Mouse (Mus musculus) neural tube, embryonic 13.5 days (tissue): ENCODE data around the gene Itgad. TPM values are rescaled to one million over a fixed set of nuclear protein-coding genes. Genes with fewer than 3 reads are reported as not detected.

Source experiments
- ATAC-seq: fragments of 200-750 bp; cut with Nextera tagmentation; 2 replicates; pipeline ENCODE4 v1.8.0; 2017; ENCODE audit warnings: low read depth, mild to moderate bottlenecking, moderate TSS enrichment, moderate library complexity
- H3K27ac ChIP-seq: fragments of 300-500 bp; sonication (generic); replicated peaks from 2 replicates; pipeline ENCODE4 v1.5.1; 2015; ENCODE audit warnings: moderate library complexity, mild to moderate bottlenecking, inconsistent platforms
- H3K27me3 ChIP-seq: fragments of 300-500 bp; sonication (generic); 2 replicates; pipeline ENCODE4 v1.6.1; 2015; ENCODE audit warnings: mild to moderate bottlenecking, inconsistent platforms
- H3K36me3 ChIP-seq: fragments of 300-500 bp; sonication (generic); 2 replicates; pipeline ENCODE4 v1.6.1; 2015; ENCODE audit warnings: mild to moderate bottlenecking, inconsistent platforms
- H3K4me1 ChIP-seq: fragments of 300-500 bp; sonication (generic); replicated peaks from 2 replicates; pipeline ENCODE4 v1.6.1; 2015; ENCODE audit warnings: inconsistent platforms
- H3K4me2 ChIP-seq: fragments of 300-500 bp; sonication (generic); 2 replicates; pipeline ENCODE4 v1.6.1; 2015; ENCODE audit warnings: inconsistent platforms, mild to moderate bottlenecking, moderate library complexity
- H3K4me3 ChIP-seq: fragments of 300-500 bp; sonication (generic); 2 replicates; pipeline ENCODE4 v1.5.1; 2015; ENCODE audit warnings: mild to moderate bottlenecking, inconsistent platforms
- H3K9ac ChIP-seq: fragments of 300-500 bp; sonication (generic); 2 replicates; pipeline ENCODE4 v1.6.1; 2015; ENCODE audit warnings: moderate library complexity, mild to moderate bottlenecking, inconsistent platforms
- H3K9me3 ChIP-seq: fragments of 300-500 bp; sonication (generic); 2 replicates; pipeline ENCODE4 v1.6.1; 2016; ENCODE audit warnings: inconsistent platforms
- WGBS: fragments of 180-500 bp; shearing (Covaris S2); methylation state at CpG from one replicate; pipeline ENCODE4 v1.1.7; 2015; 5-methylcytosine and 5-hydroxymethylcytosine counted together
- polyA plus RNA-seq: library from polyadenylated mRNA; unstranded; fragments of >200 nt; fragmentation: Nextera tagmentation; extraction: Ambion mirVana; gene quantifications from 2 replicates; pipeline ENCODE4 v1.2.1, GENCODE M21; 2015

Gene Itgad
- polyA plus RNA-seq, 1 experiment from 2014 or later: not detected

- H3K27ac ChIP-seq: peak overlapping the region; percentile 83
- H3K4me1 ChIP-seq: peaks cover 25% of the 10 kb centered on the region
- 0 out of 2 replicates have a peak, but pooled peaks cover 5% of the 10 kb centered on the region for H3K27me3 ChIP-seq
- no peaks in the 10 kb centered on the region for H3K9me3 ChIP-seq
- H3K4me3 ChIP-seq: peak overlapping the region; percentile 46
- H3K36me3 ChIP-seq: peaks cover 24% of the 10 kb centered on the region
- H3K9ac ChIP-seq: peak overlapping the region; percentile 77
- H3K4me2 ChIP-seq: peak overlapping the region; percentile 68
- ATAC-seq: peak; percentile 80
- WGBS: 2% methylated on average over 13 of the region's 13 CpGs
Measured at GRCm38 (mm10) chr7:128247443-128247842, 93.3 kb downstream of the Itgad start.

GRCm38 (mm10) chr7:128248081-128249042, 94.2 kb downstream of the Itgad start:
- Histone ChIP-seq H3K9me3 (no peaks in the 10 kb centered on the region), H3K36me3 (peaks cover 15% of the 10 kb centered on the region), H3K4me1 (peaks cover 33% of the 10 kb centered on the region), H3K4me2 (peak overlapping the region; percentile 68), H3K4me3 (peak overlapping the region; percentile 46; the same call in 1 of the 2 replicates), H3K27me3 (peaks cover 10% of the 10 kb centered on the region; the same call in 1 of the 2 replicates), H3K9ac (peak overlapping the region; percentile 77), H3K27ac (no peak overlapping the region)
- 85% methylated on average over 10 of the region's 10 CpGs for WGBS
- no peak for ATAC-seq

DNA sequence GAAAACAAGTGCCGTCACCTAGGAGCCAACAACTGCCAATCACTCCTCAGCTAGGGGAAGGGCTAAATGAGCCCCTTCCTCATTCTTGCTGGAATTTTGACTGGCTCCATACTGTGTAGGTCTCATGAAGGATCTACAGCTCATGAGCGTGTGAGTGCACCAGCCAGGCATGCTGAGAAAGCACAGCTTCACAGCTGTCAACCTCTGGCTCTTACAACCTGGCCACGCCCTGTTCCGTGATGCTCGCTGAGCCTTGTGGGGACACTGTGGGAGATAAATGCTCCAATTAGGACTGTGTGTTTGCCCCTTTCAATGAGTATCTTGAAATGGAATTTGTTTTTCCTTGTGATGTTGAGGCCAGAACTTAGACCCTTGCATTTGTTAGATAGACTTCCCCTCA, 95.8 kb downstream of the Itgad start:
- Histone ChIP-seq H3K27me3 (peaks cover 10% of the 10 kb centered on the region; the same call in 1 of the 2 replicates), H3K9ac (no peak overlapping the region), H3K4me2 (no peak overlapping the region), H3K27ac (no peak overlapping the region), H3K36me3 (peaks cover 3% of the 10 kb centered on the region; the same call in 1 of the 2 replicates), H3K4me3 (no peak overlapping the region), H3K4me1 (peaks cover 33% of the 10 kb centered on the region), H3K9me3 (no peaks in the 10 kb centered on the region)
- WGBS: 82% methylated on average over 5 of the region's 5 CpGs
- no peak for ATAC-seq

GRCm38 (mm10) chr7:128251946-128252345, 97.8 kb downstream of the Itgad start:
- no peak for ATAC-seq
- H3K27ac ChIP-seq: no peak overlapping the region
- H3K4me1 ChIP-seq: peaks cover 19% of the 10 kb centered on the region
- peak overlapping the region; percentile 59 for H3K4me2 ChIP-seq
- no peak overlapping the region for H3K9ac ChIP-seq
- 48% methylated on average over 12 of the region's 12 CpGs for WGBS
- no peak overlapping the region for H3K4me3 ChIP-seq
- H3K27me3 ChIP-seq: peaks cover 10% of the 10 kb centered on the region; the same call in 1 of the 2 replicates
- H3K9me3 ChIP-seq: no peaks in the 10 kb centered on the region
- no peaks in the 10 kb centered on the region for H3K36me3 ChIP-seq

DNA sequence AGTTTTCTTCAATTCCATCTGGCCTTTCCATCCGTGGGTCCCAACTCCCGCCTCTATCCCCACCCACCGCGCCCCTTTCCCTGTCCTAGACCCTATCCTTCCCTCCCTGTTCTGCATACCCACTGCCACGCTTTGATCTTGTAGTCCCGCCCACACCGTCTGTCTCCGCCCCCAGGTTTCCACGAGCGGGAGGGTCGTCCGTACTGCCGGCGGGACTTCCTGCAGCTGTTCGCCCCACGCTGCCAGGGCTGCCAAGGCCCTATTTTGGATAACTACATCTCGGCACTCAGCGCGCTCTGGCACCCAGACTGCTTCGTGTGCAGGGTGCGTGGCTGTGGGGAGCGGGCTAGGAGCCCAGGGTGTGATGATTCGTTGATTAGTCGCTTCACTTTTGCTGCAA, 98.4 kb downstream of the Itgad start:
- Histone ChIP-seq H3K4me2 (peak overlapping the region; percentile 59), H3K9me3 (no peaks in the 10 kb centered on the region), H3K27me3 (peaks cover 10% of the 10 kb centered on the region; the same call in 1 of the 2 replicates), H3K4me3 (peak overlapping the region; percentile 37), H3K9ac (peak overlapping the region; percentile 56), H3K36me3 (no peaks in the 10 kb centered on the region), H3K27ac (no peak overlapping the region), H3K4me1 (peaks cover 15% of the 10 kb centered on the region)
- WGBS: 7% methylated on average over 24 of the region's 24 CpGs
- peak; percentile 57 for ATAC-seq

GRCm38 (mm10) chr7:128254978-128255377, 100.8 kb downstream of the Itgad start:
- H3K36me3 ChIP-seq: no peaks in the 10 kb centered on the region
- H3K9me3 ChIP-seq: no peaks in the 10 kb centered on the region
- H3K9ac ChIP-seq: no peak overlapping the region
- 50% methylated on average over 2 of the region's 2 CpGs for WGBS
- H3K4me3 ChIP-seq: no peak overlapping the region
- H3K4me2 ChIP-seq: no peak overlapping the region
- no peak for ATAC-seq
- H3K27ac ChIP-seq: no peak overlapping the region
- peaks cover 15% of the 10 kb centered on the region for H3K4me1 ChIP-seq
- H3K27me3 ChIP-seq: peaks cover 10% of the 10 kb centered on the region; the same call in 1 of the 2 replicates

DNA sequence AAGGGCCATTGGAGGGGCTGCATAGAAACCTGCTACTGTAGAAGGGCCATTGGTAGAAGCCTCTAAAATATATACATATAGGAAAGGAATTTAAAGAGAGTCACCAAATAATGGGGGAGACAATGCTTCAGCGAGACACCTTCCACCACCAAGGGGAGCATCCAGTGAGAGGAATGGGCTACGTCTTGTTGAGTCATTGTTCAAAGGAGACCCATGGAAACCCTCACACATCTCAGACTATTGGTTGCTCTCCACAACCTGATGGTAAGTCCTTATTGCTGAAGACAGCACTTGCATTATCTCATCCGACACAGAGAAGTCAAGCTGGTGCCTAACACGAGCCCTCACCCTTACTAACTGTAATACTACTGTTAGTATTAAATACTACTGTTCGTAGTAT, 101.6 kb downstream of the Itgad start:
- WGBS: 86% methylated on average over 5 of the region's 5 CpGs
- Histone ChIP-seq H3K9me3 (no peaks in the 10 kb centered on the region), H3K9ac (no peak overlapping the region), H3K4me3 (no peak overlapping the region), H3K36me3 (no peaks in the 10 kb centered on the region), H3K4me1 (peaks cover 15% of the 10 kb centered on the region), H3K27ac (no peak overlapping the region), H3K4me2 (no peak overlapping the region), H3K27me3 (peaks cover 10% of the 10 kb centered on the region; the same call in 1 of the 2 replicates)
- no peak for ATAC-seq

DNA sequence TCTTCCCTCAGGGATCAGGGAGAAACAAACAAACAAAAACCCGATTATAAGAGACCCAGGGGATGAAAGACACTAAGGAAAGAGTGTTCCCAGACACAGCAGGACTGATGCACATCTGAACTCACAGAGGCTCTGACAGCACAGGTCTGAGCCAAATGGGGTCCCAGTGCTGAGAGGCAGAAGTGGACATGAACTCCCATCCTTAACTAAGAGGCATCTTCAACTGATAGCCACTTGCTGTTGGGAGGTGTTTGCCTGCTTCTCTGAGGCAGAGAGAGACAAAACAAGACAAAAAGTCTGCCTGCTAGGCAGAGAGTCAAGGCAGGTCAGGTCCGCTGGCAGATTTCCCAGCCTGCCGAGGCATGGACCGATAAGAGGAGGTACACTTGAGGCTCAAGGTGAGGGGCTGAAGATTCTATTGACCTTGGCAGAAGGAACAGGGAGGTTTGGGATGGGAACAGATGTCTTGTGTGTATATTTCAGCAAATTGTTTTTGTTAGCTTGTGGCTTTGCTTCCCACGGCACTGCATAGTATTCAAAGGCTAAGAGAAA, 102.7 kb downstream of the Itgad start:
- H3K27me3 ChIP-seq: peaks cover 10% of the 10 kb centered on the region; the same call in 1 of the 2 replicates
- H3K9ac ChIP-seq: no peak overlapping the region
- H3K36me3 ChIP-seq: no peaks in the 10 kb centered on the region
- H3K4me2 ChIP-seq: no peak overlapping the region
- no peaks in the 10 kb centered on the region for H3K9me3 ChIP-seq
- 48% methylated on average over 5 of the region's 5 CpGs for WGBS
- ATAC-seq: no peak
- H3K4me3 ChIP-seq: no peak overlapping the region
- H3K4me1 ChIP-seq: peaks cover 14% of the 10 kb centered on the region
- H3K27ac ChIP-seq: no peak overlapping the region

GRCm38 (mm10) chr7:128265411-128265810, 111.2 kb downstream of the Itgad start, which contains the start of gene Slc5a2:
Slc5a2 (plus strand) TSS chr7:128265657.
- no peak within 1 kb of the TSS for H3K9ac ChIP-seq
- H3K4me3 ChIP-seq: no peak within 1 kb of the TSS
- H3K27ac ChIP-seq: no peak within 1 kb of the TSS
- ATAC-seq: no peak
- WGBS: 84% methylated on average over 6 of the region's 6 CpGs
- no peaks in the 10 kb centered on the region for H3K27me3 ChIP-seq
- H3K36me3 ChIP-seq: no peaks in the 10 kb centered on the region
- no peak within 1 kb of the TSS for H3K4me2 ChIP-seq
- no peaks in the 10 kb centered on the region for H3K9me3 ChIP-seq
- H3K4me1 ChIP-seq: no peaks in the 10 kb centered on the region

DNA sequence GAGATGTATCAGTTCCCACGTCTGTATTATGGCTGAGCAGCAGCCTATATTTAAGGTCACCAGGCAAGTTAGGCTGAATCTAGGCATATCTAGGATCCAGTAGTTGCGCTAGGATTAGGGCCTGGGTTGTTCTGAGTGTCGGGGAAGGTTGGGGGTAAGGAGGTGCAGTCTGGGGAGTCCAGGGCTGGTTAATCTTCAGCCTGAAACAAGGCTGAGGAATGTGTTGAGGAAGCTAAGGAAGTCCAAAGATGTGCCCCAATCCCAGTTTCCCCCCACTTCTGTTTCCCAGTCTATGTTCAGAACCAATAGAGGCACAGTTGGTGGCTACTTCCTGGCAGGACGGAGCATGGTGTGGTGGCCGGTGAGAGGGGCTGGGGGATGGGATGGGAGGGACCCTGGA, 111.9 kb downstream of the Itgad start:
- H3K36me3 ChIP-seq: peaks cover 4% of the 10 kb centered on the region
- no peak overlapping the region for H3K4me3 ChIP-seq
- H3K9me3 ChIP-seq: no peaks in the 10 kb centered on the region
- no peak overlapping the region for H3K4me2 ChIP-seq
- H3K9ac ChIP-seq: no peak overlapping the region
- H3K27me3 ChIP-seq: no peaks in the 10 kb centered on the region
- 87% methylated on average over 5 of the region's 5 CpGs for WGBS
- H3K4me1 ChIP-seq: no peaks in the 10 kb centered on the region
- no peak overlapping the region for H3K27ac ChIP-seq
- ATAC-seq: no peak

- Histone ChIP-seq H3K36me3 (peaks cover 17% of the 10 kb centered on the region), H3K27me3 (no peaks in the 10 kb centered on the region), H3K9ac (no peak overlapping the region), H3K4me1 (no peaks in the 10 kb centered on the region), H3K4me2 (no peak overlapping the region), H3K27ac (no peak overlapping the region), H3K4me3 (no peak overlapping the region), H3K9me3 (no peaks in the 10 kb centered on the region)
- 62% methylated on average over 13 of the region's 13 CpGs for WGBS
- no peak for ATAC-seq
Measured at GRCm38 (mm10) chr7:128267391-128267790, 113.2 kb downstream of the Itgad start.

DNA sequence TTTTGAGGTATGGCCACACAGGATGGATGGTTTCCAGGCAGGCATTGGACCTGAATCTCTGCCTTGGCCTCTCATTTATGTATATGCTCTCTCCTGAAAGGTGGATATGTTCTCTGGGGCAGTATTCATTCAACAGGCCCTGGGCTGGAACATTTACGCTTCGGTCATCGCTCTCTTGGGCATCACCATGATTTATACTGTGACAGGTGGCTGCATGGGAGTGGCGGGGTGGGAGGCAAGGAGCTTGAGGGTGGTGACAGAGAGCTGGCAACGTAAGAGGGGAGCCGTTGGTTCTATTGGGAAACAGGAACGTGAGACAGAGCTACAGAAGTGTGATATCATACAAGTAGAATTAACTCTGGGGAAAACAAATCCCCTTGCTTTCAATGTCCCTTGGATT, 113.6 kb downstream of the Itgad start:
- Histone ChIP-seq H3K4me3 (no peak overlapping the region), H3K4me2 (no peak overlapping the region), H3K4me1 (no peaks in the 10 kb centered on the region), H3K9me3 (no peaks in the 10 kb centered on the region), H3K9ac (no peak overlapping the region), H3K27ac (no peak overlapping the region), H3K27me3 (no peaks in the 10 kb centered on the region), H3K36me3 (peaks cover 21% of the 10 kb centered on the region)
- ATAC-seq: no peak
- WGBS: 65% methylated on average over 7 of the region's 7 CpGs
